Mouse (Mus musculus) megakaryocyte, embryonic 14.5 days (primary cell): Measurements from ENCODE around the gene Ncor2.
"Not testable (repeated sequence)": the region's sequence is repeated elsewhere in the genome, so short reads cannot be mapped to it uniquely, and the experiment has no call there.

ENCODE experiments used
- FLI1 ChIP-seq: IDR thresholded peaks from 2 replicates; pipeline ENCODE4 v1.6.1; 2012; ENCODE audit warnings: low read length, inconsistent platforms, mixed read lengths
- GATA1 ChIP-seq: IDR thresholded peaks from 3 replicates; pipeline ENCODE4 v1.6.1; 2012; ENCODE audit warnings: mixed read lengths, low read length, inconsistent platforms, borderline replicate concordance

DNA sequence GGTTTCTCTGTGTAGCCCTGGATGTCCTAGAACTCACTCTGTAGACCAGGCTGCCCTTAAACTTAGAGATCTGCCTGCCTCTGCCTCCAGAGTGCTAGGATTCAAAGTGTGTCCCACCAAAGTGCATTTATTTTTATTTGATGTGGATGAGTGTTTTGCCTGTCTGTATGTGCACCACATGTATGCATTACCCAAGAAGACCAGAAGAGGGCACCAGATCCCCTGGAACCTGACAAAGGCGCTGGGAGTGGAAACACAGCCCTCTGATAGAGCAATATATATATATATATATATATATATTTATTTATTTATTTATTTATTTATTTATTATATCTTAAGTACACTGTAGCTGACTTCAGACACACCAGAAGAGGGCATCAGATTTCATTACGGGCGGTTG lies 25.9 kb upstream of the Ncor2 start:
- TF ChIP-seq GATA1, FLI1: not testable (repeated sequence)
